In the genomic region with DNA sequence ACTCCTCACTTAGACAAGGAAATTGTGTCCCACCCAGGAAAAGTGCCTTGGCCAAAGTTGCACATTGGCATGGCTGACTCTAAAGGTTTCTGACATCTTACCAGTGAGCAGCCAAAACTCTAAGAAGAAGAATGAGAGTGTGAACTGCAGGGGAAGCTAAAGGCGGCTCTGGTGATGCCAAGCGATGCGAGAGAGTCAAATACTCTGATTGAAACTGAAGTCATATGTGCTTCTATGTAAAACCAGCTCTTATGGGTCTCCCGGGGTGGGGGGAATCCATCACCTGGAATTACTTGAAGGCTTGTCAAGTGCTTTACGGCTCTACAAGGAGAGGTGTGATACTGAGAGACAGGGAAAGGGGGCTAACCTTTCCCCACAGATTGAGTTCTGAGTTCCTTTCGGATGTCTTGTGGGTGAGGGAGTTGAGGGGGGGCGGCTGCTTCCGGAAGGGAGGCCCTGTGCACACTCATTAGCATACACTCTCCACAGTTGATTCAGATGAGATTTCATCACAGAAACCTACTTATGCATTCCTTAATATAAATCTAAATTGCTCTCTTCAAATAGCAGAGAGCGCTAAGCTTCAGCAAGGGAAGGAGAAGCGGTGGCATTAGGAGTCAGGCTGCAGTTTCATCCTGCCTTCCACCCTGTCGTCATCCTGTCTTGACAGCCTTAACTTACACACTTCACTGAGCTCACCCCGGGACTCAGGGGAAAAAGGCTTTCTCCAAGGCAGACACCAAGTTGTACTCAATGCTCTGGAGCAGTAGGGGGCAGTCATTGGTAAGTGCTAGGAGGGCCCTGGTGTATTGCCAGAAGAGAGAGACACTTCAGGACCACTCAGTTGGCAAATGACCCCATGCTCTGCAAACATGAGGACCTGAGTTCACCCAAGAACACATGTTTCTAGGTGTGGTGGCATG, we compare ENCODE assay signal across 9 mouse cellular contexts.
A peak's percentile ranks its signal among the peaks of the same experiment; 100 is the strongest.
DNase-seq lines count a peak whose midpoint lies in the region; ATAC-seq and TF ChIP-seq lines count a peak whose summit lies in the region.
"Had no signal": no experiment of that assay in that cellular context is flagged by ENCODE, and none has a peak within 500 bp of the region (broad histone marks: within the 10 kb centered on the region; RNA-seq: fewer than 3 reads in every experiment).

No protein-coding gene starts in this region.

- no peak for DNase-seq in liver, embryonic 14.5 days (ENCODE audit: low read depth in 3 of 3, low spot score in 3 of 3)
- peak; percentile 5 for DNase-seq in ZHBTc4 (ENCODE audit: low read depth, low spot score)
- peak; percentile 27 for DNase-seq in lung, postnatal 36 days
- no peak for DNase-seq in ovary, postnatal 36 days (ENCODE audit: low spot score)
- DNase-seq in urinary bladder, postnatal 36 days (ENCODE audit: low spot score in 2 of 2) = no peak
- DNase-seq: cerebellum, adult 11 months had no signal

- H3K36me3 ChIP-seq in forebrain, embryonic 15.5 days = no peaks in the 10 kb centered on the region
- H3K36me3 ChIP-seq in forebrain, embryonic 12.5 days (replicated peaks) = no peaks in the 10 kb centered on the region
- H3K36me3 ChIP-seq in liver, embryonic 14.5 days (replicated peaks; ENCODE audit: control insufficient read depth, insufficient read depth, low read depth) = no peaks in the 10 kb centered on the region
- H3K36me3 ChIP-seq in liver, embryonic 12.5 days = no peaks in the 10 kb centered on the region

- TF ChIP-seq CTCF in liver, embryonic 14.5 days (IDR thresholded peaks at IDR 0.05; ENCODE audit: low read depth) = peak; percentile 38

- H3K4me1 ChIP-seq in forebrain, embryonic 15.5 days = peaks cover 14% of the 10 kb centered on the region
- peaks cover 25% of the 10 kb centered on the region for H3K4me1 ChIP-seq in forebrain, embryonic 12.5 days
- H3K4me1 ChIP-seq in liver, embryonic 14.5 days (replicated peaks; ENCODE audit: control insufficient read depth in 2 of 2, insufficient read depth in 2 of 2, low read length in 1 of 2) = no peaks in the 10 kb centered on the region
- H3K4me1 ChIP-seq in liver, embryonic 12.5 days = peaks cover 22% of the 10 kb centered on the region

- peak; percentile 49; the same call in 1 of the 2 replicates for ATAC-seq in forebrain, embryonic 15.5 days (replicated peaks)
- no peak for ATAC-seq in forebrain, embryonic 12.5 days (ENCODE audit: low FRiP score)
- ATAC-seq in liver, embryonic 14.5 days (ENCODE audit: insufficient read depth) = no peak
- ATAC-seq in liver, embryonic 12.5 days = no peak

- H3K4me3 ChIP-seq in forebrain, embryonic 15.5 days = no peak overlapping the region
- H3K4me3 ChIP-seq in forebrain, embryonic 12.5 days (replicated peaks) = no peak overlapping the region
- no peak overlapping the region for H3K4me3 ChIP-seq in liver, embryonic 14.5 days (ENCODE audit: insufficient read depth in 1 of 2, low read depth in 2 of 2, low read length in 2 of 2)
- no peak overlapping the region for H3K4me3 ChIP-seq in liver, embryonic 12.5 days

- no peaks in the 10 kb centered on the region for H3K27me3 ChIP-seq in forebrain, embryonic 15.5 days
- H3K27me3 ChIP-seq in forebrain, embryonic 12.5 days = no peaks in the 10 kb centered on the region
- H3K27me3 ChIP-seq in liver, embryonic 14.5 days (ENCODE audit: control insufficient read depth, insufficient read depth, low read length) = no peaks in the 10 kb centered on the region
- no peaks in the 10 kb centered on the region for H3K27me3 ChIP-seq in liver, embryonic 12.5 days (replicated peaks)

- H3K27ac ChIP-seq in forebrain, embryonic 15.5 days (replicated peaks) = peak overlapping the region; percentile 51
- H3K27ac ChIP-seq in forebrain, embryonic 12.5 days = no peak overlapping the region
- no peak overlapping the region for H3K27ac ChIP-seq in liver, embryonic 14.5 days
- H3K27ac ChIP-seq in liver, embryonic 12.5 days = no peak overlapping the region

- 57% methylated on average over 12 of the region's 12 CpGs for WGBS in forebrain, embryonic 15.5 days
- 63% methylated on average over 12 of the region's 12 CpGs for WGBS in forebrain, embryonic 12.5 days
- WGBS in liver, embryonic 14.5 days (ENCODE audit: insufficient replicate concordance) = 68% methylated on average over 12 of the region's 12 CpGs
- WGBS in liver, embryonic 12.5 days (ENCODE audit: insufficient replicate concordance) = 72% methylated on average over 12 of the region's 12 CpGs

- H3K9me3 ChIP-seq in forebrain, embryonic 15.5 days = no peaks in the 10 kb centered on the region
- H3K9me3 ChIP-seq in forebrain, embryonic 12.5 days = no peaks in the 10 kb centered on the region
- H3K9me3 ChIP-seq in liver, embryonic 14.5 days (ENCODE audit: control insufficient read depth, low read length) = no peaks in the 10 kb centered on the region
- no peaks in the 10 kb centered on the region for H3K9me3 ChIP-seq in liver, embryonic 12.5 days (replicated peaks)

- TF ChIP-seq EP300 in liver, embryonic 14.5 days (IDR thresholded peaks at IDR 0.05; ENCODE audit: low read depth) = no peak

- no peak overlapping the region for H3K9ac ChIP-seq in forebrain, embryonic 15.5 days (replicated peaks)
- H3K9ac ChIP-seq in forebrain, embryonic 12.5 days = no peak overlapping the region
- H3K9ac ChIP-seq in liver, embryonic 14.5 days (replicated peaks) = no peak overlapping the region
- no peak overlapping the region for H3K9ac ChIP-seq in liver, embryonic 12.5 days

- H3K4me2 ChIP-seq in forebrain, embryonic 15.5 days (replicated peaks) = no peak overlapping the region
- H3K4me2 ChIP-seq in forebrain, embryonic 12.5 days = no peak overlapping the region
- no peak overlapping the region for H3K4me2 ChIP-seq in liver, embryonic 14.5 days (ENCODE audit: low read depth)
- no peak overlapping the region for H3K4me2 ChIP-seq in liver, embryonic 12.5 days

Comparison
In these comparisons a context has a peak if more than half of its experiments do, and no peak if none do; other contexts are left out.
1. DNase-seq: peak in ZHBTc4 (single experiment) and lung, postnatal 36 days (single experiment); none in liver, embryonic 14.5 days (0 of 3), ovary, postnatal 36 days (single experiment) and urinary bladder, postnatal 36 days (0 of 2).